Mouse (Mus musculus): ENCODE measurements at regions not wholly inside any gene's neighbourhood (a gene's known extent, or its start where the extent isn't known, plus 50 kb on each side); places are given as distances from the start of the nearest gene placed in this dataset.

DNA sequence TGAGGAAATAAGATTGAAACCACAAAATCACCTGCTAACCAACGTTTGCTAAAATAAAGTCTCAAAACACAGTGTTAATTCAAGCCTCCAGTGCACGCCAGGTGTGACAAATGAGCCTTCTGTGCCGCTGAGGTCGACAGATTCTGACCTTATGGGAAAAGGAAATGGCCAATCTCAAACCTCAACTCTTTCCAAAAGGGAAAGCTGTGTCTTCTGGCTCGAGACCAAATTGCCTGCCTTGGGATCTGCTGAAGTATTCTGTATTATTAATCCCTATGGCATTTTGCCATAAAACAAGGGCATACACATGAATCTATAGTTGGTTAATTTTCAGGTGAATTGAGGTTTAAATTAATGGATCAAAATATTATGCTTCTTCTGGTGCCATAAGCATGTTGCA is 95.2 kb downstream of the Cdc42ep3 start:
- TF ChIP-seq CTCF (IDR thresholded peaks at IDR 0.05; ENCODE audit: low read depth) (no peak), EP300 (IDR thresholded peaks at IDR 0.05; ENCODE audit: low read depth) (no peak)

All from liver, embryonic 14.5 days (tissue).